Mouse (Mus musculus) heart, embryonic 11.5 days (tissue): Measurements from ENCODE around the gene Bend4. TPM values are rescaled to one million over a fixed set of nuclear protein-coding genes. Genes with fewer than 3 reads are reported as not detected.

Source experiments
- polyA plus RNA-seq: library from polyadenylated mRNA; unstranded; fragments of >200 nt; fragmentation: Nextera tagmentation; extraction: Ambion mirVana; gene quantifications from 2 replicates; pipeline ENCODE4 v1.2.1, GENCODE M21; 2014

The Bend4 gene
- polyA plus RNA-seq, 1 experiment from 2014 or later: 25.7 TPM

Other genes with a start within 250 kb of the Bend4 start
- 57.2 and 61.3 TPM in 2 replicates for gene Tmem33, start 167.7 kb downstream of the Bend4 start, polyA plus RNA-seq
- 161 and 177 TPM in 2 replicates for gene Slc30a9, start 121.4 kb downstream of the Bend4 start, polyA plus RNA-seq
- gene Shisa3, start 179.6 kb upstream of the Bend4 start, polyA plus RNA-seq: 2.0 and 2.4 TPM in 2 replicates